Comparison of ENCODE assay signal across 8 mouse cellular contexts in genomic region chr16:17583064-17583463, GRCm38 (mm10). TPM values are rescaled to one million over a fixed set of nuclear protein-coding genes. Genes with fewer than 3 reads are reported as not detected.
DNase-seq lines count a peak whose midpoint lies in the region; ATAC-seq and TF ChIP-seq lines count a peak whose summit lies in the region.

Slc7a4 (minus strand) TSS chr16:17583214.

- H3K4me3 ChIP-seq in hindbrain, postnatal 0 days (ENCODE audit: low read length): no peak within 1 kb of the TSS

- peak; percentile 54 for DNase-seq in CD4-positive, CD25-positive, alpha-beta regulatory T cell, adult 2 months (ENCODE audit: low read depth, low spot score)
- DNase-seq in 3T3-L1 (ENCODE audit: low read depth, low spot score): peak; percentile 65
- DNase-seq in c-Kit-positive CD71-positive TER-119-positive erythroid progenitor cells, embryonic 14.5 days (ENCODE audit: low spot score): peak; percentile 42
- peak; percentile 40 for DNase-seq in hindbrain, postnatal 0 days (ENCODE audit: low spot score)
- peak; percentile 34 for DNase-seq in lung, postnatal 10 days
- DNase-seq in thymus, postnatal 25 days: peak; percentile 20
- no peak for DNase-seq in cerebellum, postnatal 4 days (ENCODE audit: low spot score in 2 of 2)

- no peak within 1 kb of the TSS for H3K9ac ChIP-seq in hindbrain, postnatal 0 days (replicated peaks; ENCODE audit: low read length)

- WGBS in hindbrain, postnatal 0 days: 17% methylated on average over 8 of the region's 8 CpGs

- H3K36me3 ChIP-seq in hindbrain, postnatal 0 days (ENCODE audit: insufficient read depth, low read length): no peaks in the 10 kb centered on the region

- H3K4me1 ChIP-seq in hindbrain, postnatal 0 days (ENCODE audit: insufficient read depth, low read length): no peaks in the 10 kb centered on the region

- TF ChIP-seq CTCF in hindbrain, postnatal 0 days (IDR thresholded peaks at IDR 0.05; ENCODE audit: low read depth): peak; percentile 62

- H3K27ac ChIP-seq in hindbrain, postnatal 0 days: no peak within 1 kb of the TSS

- no peak for ATAC-seq in CD4-positive, CD25-positive, alpha-beta regulatory T cell, adult 4 months
- ATAC-seq in hindbrain, postnatal 0 days: no peak

- H3K4me2 ChIP-seq in hindbrain, postnatal 0 days (ENCODE audit: low read depth, low read length): no peak within 1 kb of the TSS

- H3K9me3 ChIP-seq in hindbrain, postnatal 0 days (ENCODE audit: low read length): no peaks in the 10 kb centered on the region

- no peaks in the 10 kb centered on the region for H3K27me3 ChIP-seq in hindbrain, postnatal 0 days (ENCODE audit: insufficient read depth, low read length)

RNA-seq across cellular contexts. Expression of gene Slc7a4, which starts in this region (rescaled TPM):
- 1 to 10 TPM; 2.3 to 4.3 TPM for polyA plus RNA-seq in CD4-positive, CD25-positive, alpha-beta regulatory T cell, adult 4 months (2017; shearing (Covaris generic))
- 74.6 and 78.7 TPM in 2 replicates for total RNA-seq in hindbrain, postnatal 0 days (2014; rRNA removed)
- polyA plus RNA-seq in hindbrain, postnatal 0 days (2015; fragmentation: Nextera tagmentation; extraction: Ambion mirVana): 42.5 and 42.8 TPM in 2 replicates

Comparison
In these comparisons a context has a peak if more than half of its experiments do, and no peak if none do; other contexts are left out.
1. DNase-seq: peak in CD4-positive, CD25-positive, alpha-beta regulatory T cell, adult 2 months (single experiment), 3T3-L1 (single experiment), c-Kit-positive CD71-positive TER-119-positive erythroid progenitor cells, embryonic 14.5 days (single experiment), hindbrain, postnatal 0 days (single experiment), lung, postnatal 10 days (single experiment) and thymus, postnatal 25 days (single experiment); none in cerebellum, postnatal 4 days (0 of 2).